Mouse (Mus musculus): ENCODE results near the gene Col2a1. TPM values are rescaled to one million over a fixed set of nuclear protein-coding genes. Genes with fewer than 3 reads are reported as not detected.

The Col2a1 gene
- polyA plus RNA-seq, 1 experiment from 2014 or later: 2.5 TPM

- WGBS: 72% methylated on average over 4 of the region's 4 CpGs
- no peak overlapping the region for H3K9ac ChIP-seq (replicated peaks; ENCODE audit: low read depth, low read length)
Measured at GRCm38 (mm10) chr15:98017925-98018324, 13.4 kb upstream of the Col2a1 start.

GRCm38 (mm10) chr15:98012810-98013209, 8.3 kb upstream of the Col2a1 start:
- WGBS: 68% methylated on average over 6 of the region's 6 CpGs
- Histone ChIP-seq H3K27ac (ENCODE audit: low read length) (no peak overlapping the region), H3K4me1 (ENCODE audit: control insufficient read depth, insufficient read depth, low read length) (no peaks in the 10 kb centered on the region), H3K4me3 (ENCODE audit: low read depth, low read length) (no peak overlapping the region), H3K27me3 (ENCODE audit: control insufficient read depth, insufficient read depth, low read length) (no peaks in the 10 kb centered on the region), H3K4me2 (replicated peaks; ENCODE audit: low read depth, low read length) (no peak overlapping the region), H3K9me3 (ENCODE audit: control insufficient read depth, low read depth, low read length) (no peaks in the 10 kb centered on the region), H3K9ac (replicated peaks; ENCODE audit: low read depth, low read length) (no peak overlapping the region), H3K36me3 (ENCODE audit: control insufficient read depth, insufficient read depth, low read length) (no peaks in the 10 kb centered on the region)
- no peak for ATAC-seq (ENCODE audit: insufficient number of reproducible peaks, insufficient read depth, low FRiP score, low read depth)

More at GRCm38 (mm10) chr15:98017925-98018324, 13.4 kb upstream of the Col2a1 start:
- H3K9me3 ChIP-seq (ENCODE audit: control insufficient read depth, low read depth, low read length): no peaks in the 10 kb centered on the region
- H3K27me3 ChIP-seq (ENCODE audit: control insufficient read depth, insufficient read depth, low read length): no peaks in the 10 kb centered on the region
- H3K4me2 ChIP-seq (replicated peaks; ENCODE audit: low read depth, low read length): no peak overlapping the region
- no peak overlapping the region for H3K4me3 ChIP-seq (ENCODE audit: low read depth, low read length)
- no peaks in the 10 kb centered on the region for H3K36me3 ChIP-seq (ENCODE audit: control insufficient read depth, insufficient read depth, low read length)
- no peak overlapping the region for H3K27ac ChIP-seq (ENCODE audit: low read length)
- H3K4me1 ChIP-seq (ENCODE audit: control insufficient read depth, insufficient read depth, low read length): no peaks in the 10 kb centered on the region
- ATAC-seq (ENCODE audit: insufficient number of reproducible peaks, insufficient read depth, low FRiP score, low read depth): no peak

GRCm38 (mm10) chr15:98005181-98005580, 686 bp upstream of the Col2a1 start:
- Histone ChIP-seq H3K27ac (ENCODE audit: low read length) (no peak overlapping the region), H3K36me3 (ENCODE audit: control insufficient read depth, insufficient read depth, low read length) (no peaks in the 10 kb centered on the region), H3K4me1 (ENCODE audit: control insufficient read depth, insufficient read depth, low read length) (peaks cover 33% of the 10 kb centered on the region), H3K4me2 (replicated peaks; ENCODE audit: low read depth, low read length) (peak overlapping the region; percentile 76), H3K9me3 (ENCODE audit: control insufficient read depth, low read depth, low read length) (no peaks in the 10 kb centered on the region), H3K9ac (replicated peaks; ENCODE audit: low read depth, low read length) (no peak overlapping the region), H3K4me3 (ENCODE audit: low read depth, low read length) (peak overlapping the region; percentile 37; the same call in 1 of the 2 replicates), H3K27me3 (ENCODE audit: control insufficient read depth, insufficient read depth, low read length) (peaks cover 17% of the 10 kb centered on the region; the same call in 1 of the 2 replicates)
- 16% methylated on average over 11 of the region's 11 CpGs for WGBS
- no peak for ATAC-seq (ENCODE audit: insufficient number of reproducible peaks, insufficient read depth, low FRiP score, low read depth)

GRCm38 (mm10) chr15:98004740-98005159, 255 bp upstream of the Col2a1 start:
- peak; percentile 5; the same call in 1 of the 2 replicates for ATAC-seq (ENCODE audit: insufficient number of reproducible peaks, insufficient read depth, low FRiP score, low read depth)
- WGBS: under 1% methylated on average over 18 of the region's 19 CpGs
- no peak overlapping the region for H3K27ac ChIP-seq (ENCODE audit: low read length)
- peak overlapping the region; percentile 26; the same call in 1 of the 2 replicates for H3K9ac ChIP-seq (replicated peaks; ENCODE audit: low read depth, low read length)
- H3K36me3 ChIP-seq (ENCODE audit: control insufficient read depth, insufficient read depth, low read length): no peaks in the 10 kb centered on the region
- H3K4me3 ChIP-seq (ENCODE audit: low read depth, low read length): peak overlapping the region; percentile 37
- H3K4me2 ChIP-seq (replicated peaks; ENCODE audit: low read depth, low read length): peak overlapping the region; percentile 76
- peaks cover 17% of the 10 kb centered on the region; the same call in 1 of the 2 replicates for H3K27me3 ChIP-seq (ENCODE audit: control insufficient read depth, insufficient read depth, low read length)
- peaks cover 33% of the 10 kb centered on the region for H3K4me1 ChIP-seq (ENCODE audit: control insufficient read depth, insufficient read depth, low read length)
- no peaks in the 10 kb centered on the region for H3K9me3 ChIP-seq (ENCODE audit: control insufficient read depth, low read depth, low read length)

- Histone ChIP-seq H3K4me3 (ENCODE audit: low read depth, low read length) (peak overlapping the region; percentile 37), H3K27me3 (ENCODE audit: control insufficient read depth, insufficient read depth, low read length) (peaks cover 22% of the 10 kb centered on the region; the same call in 1 of the 2 replicates), H3K36me3 (ENCODE audit: control insufficient read depth, insufficient read depth, low read length) (no peaks in the 10 kb centered on the region), H3K27ac (ENCODE audit: low read length) (no peak overlapping the region), H3K4me2 (replicated peaks; ENCODE audit: low read depth, low read length) (peak overlapping the region; percentile 76), H3K4me1 (ENCODE audit: control insufficient read depth, insufficient read depth, low read length) (peaks cover 33% of the 10 kb centered on the region), H3K9me3 (ENCODE audit: control insufficient read depth, low read depth, low read length) (no peaks in the 10 kb centered on the region), H3K9ac (replicated peaks; ENCODE audit: low read depth, low read length) (no peak overlapping the region)
- ATAC-seq (ENCODE audit: insufficient number of reproducible peaks, insufficient read depth, low FRiP score, low read depth): peak; percentile 29; the same call in 1 of the 2 replicates
- 1% methylated on average over 42 of the region's 42 CpGs for WGBS
Measured at GRCm38 (mm10) chr15:98002991-98003821, 1.3 kb downstream of the Col2a1 start.

GRCm38 (mm10) chr15:98002113-98002990, 2.1 kb downstream of the Col2a1 start:
- Histone ChIP-seq H3K9me3 (ENCODE audit: control insufficient read depth, low read depth, low read length) (no peaks in the 10 kb centered on the region), H3K4me1 (ENCODE audit: control insufficient read depth, insufficient read depth, low read length) (peaks cover 33% of the 10 kb centered on the region), H3K36me3 (ENCODE audit: control insufficient read depth, insufficient read depth, low read length) (no peaks in the 10 kb centered on the region), H3K4me2 (replicated peaks; ENCODE audit: low read depth, low read length) (peak overlapping the region; percentile 76), H3K27me3 (ENCODE audit: control insufficient read depth, insufficient read depth, low read length) (peaks cover 22% of the 10 kb centered on the region; the same call in 1 of the 2 replicates), H3K4me3 (ENCODE audit: low read depth, low read length) (peak overlapping the region; percentile 37), H3K27ac (ENCODE audit: low read length) (no peak overlapping the region), H3K9ac (replicated peaks; ENCODE audit: low read depth, low read length) (no peak overlapping the region)
- under 1% methylated on average over 41 of the region's 42 CpGs for WGBS
- no peak for ATAC-seq (ENCODE audit: insufficient number of reproducible peaks, insufficient read depth, low FRiP score, low read depth)

GRCm38 (mm10) chr15:98001321-98002112, 3.0 kb downstream of the Col2a1 start:
- H3K4me1 ChIP-seq (ENCODE audit: control insufficient read depth, insufficient read depth, low read length): peaks cover 33% of the 10 kb centered on the region
- no peak overlapping the region for H3K27ac ChIP-seq (ENCODE audit: low read length)
- WGBS: 3% methylated on average over 37 of the region's 37 CpGs
- peak overlapping the region; percentile 37 for H3K4me3 ChIP-seq (ENCODE audit: low read depth, low read length)
- H3K9ac ChIP-seq (replicated peaks; ENCODE audit: low read depth, low read length): no peak overlapping the region
- peak overlapping the region; percentile 76 for H3K4me2 ChIP-seq (replicated peaks; ENCODE audit: low read depth, low read length)
- no peak for ATAC-seq (ENCODE audit: insufficient number of reproducible peaks, insufficient read depth, low FRiP score, low read depth)
- no peaks in the 10 kb centered on the region for H3K9me3 ChIP-seq (ENCODE audit: control insufficient read depth, low read depth, low read length)
- H3K27me3 ChIP-seq (ENCODE audit: control insufficient read depth, insufficient read depth, low read length): peaks cover 22% of the 10 kb centered on the region; the same call in 1 of the 2 replicates
- H3K36me3 ChIP-seq (ENCODE audit: control insufficient read depth, insufficient read depth, low read length): no peaks in the 10 kb centered on the region

All from stomach, embryonic 14.5 days (tissue).